Mouse (Mus musculus) left cerebral cortex, postnatal 25 days (tissue): Measurements from ENCODE around the gene D630003M21Rik. TPM values are rescaled to one million over a fixed set of nuclear protein-coding genes. Genes with fewer than 3 reads are reported as not detected.

ENCODE experiments used
- DNase-seq, 2 experiments: peaks; one replicate each; pipeline ENCODE4 v3.0.0; 2022; ENCODE audit warnings: low spot score in 2 of 2, mixed read lengths in 1 of 2
- intact Hi-C: fragments of 180-260 bp; cut with DNase I; formaldehyde crosslinking; loops from one replicate; pipeline ENCODE4 v1.15.1; 2025
- total RNA-seq, 2 experiments: library from RNA; stranded (reverse); gene quantifications; 2 replicates each; pipeline ENCODE4 v1.2.3; 2021

The D630003M21Rik gene
- total RNA-seq = 1 to 10 TPM; 2.9 to 4.0 TPM

DNA sequence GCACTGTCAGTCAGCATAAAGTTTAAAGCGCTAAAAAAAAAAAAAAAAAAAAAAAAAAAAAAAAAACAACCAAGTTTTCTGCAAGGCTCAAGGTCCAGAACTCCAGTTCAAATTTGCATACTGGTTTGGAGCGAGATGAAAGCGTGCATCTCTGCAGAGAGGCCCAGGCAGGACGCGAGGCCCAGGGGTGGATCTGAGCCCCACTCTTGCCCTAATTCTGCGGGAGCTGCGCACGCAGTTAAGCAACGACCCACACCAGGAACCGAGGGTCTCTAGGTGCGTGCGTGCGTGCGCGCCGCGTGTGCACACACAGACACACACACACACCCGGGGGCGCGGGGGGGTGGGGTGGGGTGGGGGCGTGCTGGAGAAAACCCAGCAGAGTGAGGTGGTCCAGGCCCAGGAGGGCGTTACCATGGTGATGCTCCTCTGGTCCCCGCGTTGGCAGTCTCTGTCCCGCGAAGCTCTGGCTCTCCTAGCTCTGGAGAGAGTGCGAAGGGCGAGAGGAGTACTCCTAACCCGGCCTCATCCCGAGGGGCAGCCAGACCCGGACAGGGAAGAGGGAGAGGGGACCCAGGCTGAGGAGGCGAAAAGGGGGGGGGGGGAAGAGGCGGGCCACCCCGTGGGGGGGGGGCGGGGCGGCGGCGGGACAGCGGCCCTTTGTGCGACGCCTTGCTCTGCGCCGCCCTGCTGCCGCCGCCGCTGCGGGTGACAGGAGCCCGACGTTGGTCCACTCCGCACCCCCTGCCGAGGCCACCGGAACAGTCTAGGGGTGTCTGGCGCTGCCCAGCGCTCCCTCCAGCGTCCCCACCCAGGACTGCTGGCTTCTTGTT lies at the start of gene D630003M21Rik:
TSS of gene D630003M21Rik (minus strand) at position 553 of the 833 bp plus-strand sequence.
- intact Hi-C loops = no loop called here
- no peak for DNase-seq

GRCm38 (mm10) chr2:158276878-158277277 lies 47.9 kb upstream of the D630003M21Rik start:
- DNase-seq = no peak
- intact Hi-C loops = no loop called here

DNA sequence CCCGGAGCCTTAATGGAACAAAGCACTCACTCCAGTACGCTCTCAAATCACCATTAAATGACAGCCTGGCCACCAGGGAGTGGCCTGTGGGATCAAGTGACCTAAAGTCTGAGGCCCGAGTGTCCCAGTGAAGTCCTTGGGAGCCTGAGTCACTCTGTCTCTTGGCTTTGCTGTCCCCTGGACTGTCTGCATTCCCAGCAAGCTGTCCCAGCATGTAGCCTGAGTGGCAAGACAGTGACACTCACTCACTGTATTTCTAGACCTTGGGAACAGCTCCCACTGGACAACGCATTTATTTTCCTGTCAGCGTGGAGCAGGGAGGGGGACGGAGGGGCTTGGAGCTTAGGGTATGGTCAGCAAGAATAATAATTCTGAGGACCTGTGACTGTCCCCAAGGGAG lies 47.4 kb upstream of the D630003M21Rik start:
- DNase-seq = no peak
- intact Hi-C loops = no loop called here

- no peak for DNase-seq
- intact Hi-C loops = no loop called here
These were observed 46.8 kb upstream of the D630003M21Rik start for GRCm38 (mm10) chr2:158275811-158276210.

DNA sequence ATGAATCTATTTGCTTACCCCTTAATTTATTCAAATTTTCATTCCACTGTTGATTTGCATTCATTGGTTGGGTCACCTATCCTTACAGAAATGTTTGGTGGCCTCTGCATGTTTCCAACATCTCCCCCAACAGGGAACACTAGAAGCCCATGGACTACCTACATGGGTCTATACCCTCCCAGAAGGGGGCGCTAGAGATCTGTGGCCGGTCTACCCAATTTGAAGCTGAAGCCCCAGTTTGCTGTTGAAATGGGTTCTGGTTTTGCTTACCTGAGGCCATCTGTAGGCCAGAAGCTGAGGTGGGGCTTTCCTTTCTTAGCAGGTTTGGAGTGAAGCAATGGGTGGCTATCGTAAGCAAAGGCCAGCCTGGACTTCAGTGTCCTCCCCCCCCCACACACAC lies 46.3 kb upstream of the D630003M21Rik start:
- DNase-seq = no peak
- intact Hi-C loops = no loop called here

DNA sequence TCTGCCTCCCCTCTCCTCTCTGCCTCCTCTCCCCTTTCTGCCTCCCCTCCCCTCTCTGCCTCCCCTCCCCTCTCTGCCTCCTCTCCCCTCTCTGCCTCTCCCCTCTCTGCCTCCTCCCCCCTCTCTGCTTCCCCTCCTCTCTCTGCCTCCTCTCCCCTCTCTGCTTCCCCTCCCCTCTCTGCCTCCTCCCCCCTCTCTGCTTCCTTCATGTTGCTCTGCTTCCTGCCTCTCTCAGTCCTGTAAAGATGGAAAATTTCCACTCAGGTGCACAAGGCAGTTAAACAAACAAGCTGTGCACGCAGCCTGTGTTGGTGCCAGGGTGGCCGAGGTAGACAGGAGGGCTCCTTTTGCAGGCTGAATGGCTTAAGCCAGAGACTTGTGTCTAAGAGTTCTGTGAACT lies 44.6 kb upstream of the D630003M21Rik start:
- intact Hi-C loops = no loop called here
- DNase-seq = no peak

- intact Hi-C loops = no loop called here
- no peak for DNase-seq
These were observed 41.0 kb upstream of the D630003M21Rik start for GRCm38 (mm10) chr2:158270017-158270416.

DNA sequence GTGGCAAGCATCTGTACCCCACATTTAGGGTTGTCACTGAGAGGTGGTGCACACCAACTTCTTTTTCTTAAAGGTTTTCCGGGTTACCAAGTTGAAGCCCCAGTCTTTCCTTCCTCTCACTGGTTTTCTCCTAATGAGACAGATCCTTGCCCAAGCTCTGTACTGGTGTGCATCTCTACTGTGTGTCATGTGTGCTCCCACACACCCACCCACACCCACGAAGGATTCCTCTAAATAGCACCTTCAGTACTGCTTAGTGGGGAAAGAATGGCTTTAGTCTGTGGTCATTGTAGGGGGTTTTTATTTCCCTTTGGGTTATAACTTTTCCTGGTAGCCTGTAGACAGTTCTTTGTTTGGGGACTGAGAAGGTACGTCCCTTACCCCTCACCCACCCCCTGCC lies 35.9 kb upstream of the D630003M21Rik start:
- intact Hi-C loops = no loop called here
- DNase-seq = peak in 1 of 2 experiments; percentile 65

DNA sequence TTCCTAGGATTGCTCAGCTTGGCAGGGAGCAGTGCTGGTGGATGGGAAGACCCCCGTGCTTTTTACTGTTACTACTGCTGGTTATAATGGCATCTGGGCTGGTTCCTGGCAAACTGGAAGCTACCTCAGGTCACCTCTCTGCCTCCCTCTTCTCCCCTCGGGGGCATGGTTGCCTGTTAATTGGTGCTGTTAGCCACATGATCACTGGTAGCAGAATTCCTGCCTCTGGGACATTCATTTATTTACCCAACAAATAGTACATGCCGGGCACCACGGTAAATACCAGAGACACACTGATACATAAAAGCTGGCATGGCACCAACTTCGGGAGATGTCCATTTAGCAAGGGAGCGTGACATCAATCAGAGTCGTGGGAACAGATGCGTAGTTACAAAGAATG lies 30.5 kb upstream of the D630003M21Rik start:
- intact Hi-C loops = loop anchor here (2.0 kb wide), 1 partner anchor 51 kb away; no protein-coding TSS in a partner anchor
- no peak for DNase-seq

DNA sequence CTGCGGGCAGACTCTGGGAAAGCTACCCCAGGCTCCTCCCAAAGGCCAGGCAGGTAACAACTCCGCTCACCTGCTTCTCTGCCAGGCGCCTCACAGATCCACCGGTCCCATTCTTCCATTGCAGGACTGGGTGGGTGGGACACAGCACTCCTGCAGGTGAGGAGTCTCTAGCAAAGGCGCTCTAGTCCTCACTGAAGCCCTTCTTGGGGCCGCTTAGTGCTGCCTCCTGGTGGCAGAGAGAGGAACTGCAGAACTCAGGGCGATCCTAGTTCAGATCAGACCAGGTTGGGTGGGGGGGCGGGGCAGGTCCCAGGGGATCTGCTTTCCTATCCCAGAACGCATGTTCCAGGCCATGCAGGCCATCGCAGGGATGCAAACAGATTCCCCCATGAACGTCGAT lies 29.8 kb upstream of the D630003M21Rik start:
- intact Hi-C loops = loop anchor here (2.0 kb wide), 1 partner anchor 50 kb away; no protein-coding TSS in a partner anchor
- peak in 1 of 2 experiments; percentile 46 for DNase-seq

- no peak for DNase-seq
- intact Hi-C loops = loop anchor here (2.0 kb wide), 1 partner anchor 49 kb away; no protein-coding TSS in a partner anchor
These were observed 29.0 kb upstream of the D630003M21Rik start, which contains the start of gene Bpi for GRCm38 (mm10) chr2:158258005-158258418. Gene Bpi, plus strand, starts transcription at chr2:158258094.

- intact Hi-C loops = no loop called here
- no peak for DNase-seq
These were observed 27.9 kb upstream of the D630003M21Rik start for GRCm38 (mm10) chr2:158256894-158257293.

DNA sequence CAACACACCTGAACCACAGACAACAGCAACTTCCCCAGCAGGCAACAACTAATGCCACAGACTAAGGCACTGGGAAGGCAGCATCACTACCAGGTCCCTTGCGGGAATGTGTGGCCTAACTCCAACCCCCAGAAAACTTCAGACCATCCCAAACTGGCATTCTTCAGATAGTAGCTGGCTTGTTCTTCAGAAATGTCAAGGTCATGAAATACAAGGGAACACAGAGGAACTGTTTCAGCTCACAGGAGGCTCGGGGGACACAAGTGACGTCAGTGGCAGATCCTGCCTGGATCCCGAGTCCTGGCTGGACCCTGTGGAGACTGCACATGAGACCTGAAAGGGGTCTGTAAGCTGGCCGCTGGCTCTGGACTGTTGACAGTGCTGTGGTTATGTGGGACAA lies 24.8 kb upstream of the D630003M21Rik start:
- intact Hi-C loops = no loop called here
- no peak for DNase-seq

DNA sequence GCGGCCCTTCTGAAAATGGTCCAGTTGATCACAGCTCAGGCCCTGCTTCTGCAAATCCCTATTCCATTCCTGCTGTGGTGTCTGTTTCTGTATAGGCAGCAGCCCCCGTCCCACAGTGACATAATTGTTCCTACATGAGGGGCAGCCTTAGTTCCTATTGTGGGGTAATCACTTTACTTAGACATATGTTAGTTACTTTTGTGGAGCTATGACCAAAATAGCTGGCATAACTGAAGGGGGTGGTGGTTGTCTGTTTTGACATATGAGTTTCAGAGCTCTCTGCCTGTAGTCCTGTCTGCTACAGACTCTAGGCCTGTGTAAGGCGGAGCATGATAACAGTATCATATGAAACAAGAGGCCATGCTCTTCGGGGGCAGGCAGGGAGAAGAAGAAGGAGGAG lies 21.5 kb upstream of the D630003M21Rik start:
- DNase-seq = peak in 1 of 2 experiments; percentile 70

DNA sequence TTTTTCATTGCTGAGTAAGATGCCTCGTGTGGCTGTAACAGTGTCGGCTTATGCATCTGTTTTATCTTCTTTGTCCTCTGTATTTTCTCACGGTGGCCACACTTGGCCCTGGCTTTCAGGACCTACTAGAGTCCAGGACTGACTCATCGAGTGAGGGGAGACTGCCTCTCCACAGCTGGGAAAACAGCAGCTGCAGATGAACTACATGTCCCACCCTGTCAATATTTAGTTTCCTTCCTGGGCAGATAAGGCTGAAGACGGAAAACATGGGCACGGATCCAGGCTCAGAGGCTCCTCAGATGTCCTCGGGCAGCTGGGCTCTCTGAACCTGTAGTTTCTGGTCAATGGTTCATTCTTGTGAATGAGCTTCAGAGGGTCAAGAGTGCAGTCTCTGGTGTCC lies 19.3 kb upstream of the D630003M21Rik start:
- intact Hi-C loops = no loop called here
- no peak for DNase-seq

More for the DNA sequence above, 21.5 kb upstream of the D630003M21Rik start:
- intact Hi-C loops = no loop called here

DNA sequence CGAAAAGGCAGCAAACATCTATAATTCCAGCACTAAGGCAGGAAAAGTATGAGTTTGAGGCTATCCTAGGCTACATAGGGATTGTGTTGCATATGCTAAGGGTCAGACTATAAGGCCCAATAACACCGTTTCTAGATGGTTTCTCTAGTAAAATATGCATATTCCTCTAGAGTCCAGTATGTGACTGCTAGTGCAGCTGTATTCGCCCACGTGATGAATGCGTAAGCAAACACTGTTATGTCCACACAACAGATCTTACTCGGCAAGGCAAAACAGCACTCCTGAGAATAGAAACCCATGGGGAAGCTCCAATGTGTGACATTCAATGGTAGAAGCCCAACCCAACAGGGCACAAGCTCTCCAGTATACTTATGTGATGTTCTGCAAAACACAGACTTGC lies 18.8 kb upstream of the D630003M21Rik start:
- DNase-seq = no peak
- intact Hi-C loops = no loop called here

DNA sequence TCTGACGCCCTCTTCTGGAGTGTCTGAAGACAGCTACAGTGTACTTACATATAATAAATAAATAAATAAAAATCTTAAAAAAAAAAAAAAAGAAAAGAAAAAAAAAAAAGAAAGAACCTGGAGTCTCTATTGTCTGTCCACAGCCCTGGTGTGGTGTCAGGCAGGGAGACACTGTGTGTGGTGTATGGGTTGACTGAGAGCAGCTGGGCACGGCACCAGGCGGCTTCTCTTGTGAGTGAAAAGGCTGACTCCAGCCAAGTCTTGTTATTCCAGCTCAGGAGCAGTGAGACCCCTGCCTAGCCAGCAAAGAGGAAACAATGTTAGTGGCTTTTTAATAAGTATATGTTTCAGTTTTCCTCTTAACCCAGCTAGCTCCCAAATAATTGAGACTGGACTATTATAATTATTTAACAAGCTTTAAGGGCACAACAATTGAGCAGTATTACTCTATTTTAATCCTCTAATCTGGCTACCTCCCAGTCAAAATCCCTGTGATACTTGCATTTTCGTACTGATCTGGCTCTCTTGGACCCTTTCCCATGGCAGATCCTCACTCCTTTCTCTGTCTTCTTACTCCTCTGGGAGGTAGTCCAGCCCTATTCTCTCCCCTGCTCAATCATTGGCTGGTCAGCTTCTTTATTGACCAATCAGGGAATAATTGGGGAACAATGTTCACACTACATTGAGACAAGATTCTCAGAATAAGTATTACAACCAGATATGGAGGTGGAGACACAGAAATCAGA lies 16.2 kb upstream of the D630003M21Rik start:
- DNase-seq = no peak
- intact Hi-C loops = no loop called here

GRCm38 (mm10) chr2:158243129-158243870 lies 14.3 kb upstream of the D630003M21Rik start:
- peak; percentile 31 to 83 for DNase-seq
- intact Hi-C loops = no loop called here

- DNase-seq = peak; percentile 33 to 85
- intact Hi-C loops = no loop called here
These were observed 13.3 kb upstream of the D630003M21Rik start for GRCm38 (mm10) chr2:158242170-158242896.
